Mouse (Mus musculus) adrenal gland (tissue): ENCODE data around the gene Esrrg.

Source experiments
- intact Hi-C: fragments of 180-260 bp; cut with DNase I; formaldehyde crosslinking; loops from one replicate; pipeline ENCODE4 v1.15.1; 2025

The Esrrg gene

GRCm38 (mm10) chr1:188221226-188221792, 612.7 kb downstream of the Esrrg start:
- intact Hi-C loops, result no loop called here

GRCm38 (mm10) chr1:188233036-188233724, 624.6 kb downstream of the Esrrg start:
- intact Hi-C loops, result no loop called here

- intact Hi-C loops, result no loop called here
Observed at GRCm38 (mm10) chr1:188238636-188239035, 630.0 kb downstream of the Esrrg start.

- intact Hi-C loops, result no loop called here
Observed at GRCm38 (mm10) chr1:188241766-188242165, 633.2 kb downstream of the Esrrg start.

- intact Hi-C loops, result no loop called here
Observed at GRCm38 (mm10) chr1:188257500-188257899, 648.9 kb downstream of the Esrrg start.

GRCm38 (mm10) chr1:188260259-188261107, 651.9 kb downstream of the Esrrg start:
- intact Hi-C loops, result no loop called here

- intact Hi-C loops, result no loop called here
Observed at GRCm38 (mm10) chr1:188261903-188262682, 653.5 kb downstream of the Esrrg start, which contains the start of gene Ush2a. Gene Ush2a (plus strand): TSS chr1:188262023.
